Mouse (Mus musculus) cerebellum, adult 2 months (tissue): ENCODE data around the gene Dnajb8. TPM values are rescaled to one million over a fixed set of nuclear protein-coding genes. Genes with fewer than 3 reads are reported as not detected.

Experiments
- DNase-seq, 2 experiments: peaks; one replicate each; pipeline ENCODE4 v3.0.0; 2021
- H3K27ac ChIP-seq: fragments of 200-500 bp; 2 replicates; pipeline ENCODE4 v1.5.1; 2012; ENCODE audit warnings: low read length, control low read depth, inconsistent platforms; ENCODE audit not compliant: insufficient read depth
- H3K27me3 ChIP-seq: fragments of 200-500 bp; 2 replicates; pipeline ENCODE4 v1.6.1; 2012; ENCODE audit warnings: inconsistent platforms, mild to moderate bottlenecking, low read length, moderate library complexity; ENCODE audit not compliant: control insufficient read depth, insufficient read depth
- H3K4me1 ChIP-seq: fragments of 200-500 bp; 2 replicates; pipeline ENCODE4 v1.6.1; 2011; ENCODE audit warnings: low read length; ENCODE audit not compliant: control insufficient read depth, insufficient read depth
- H3K4me3 ChIP-seq: fragments of 200-500 bp; replicated peaks from 2 replicates; pipeline ENCODE3; 2011; ENCODE audit warnings: mild to moderate bottlenecking, low read depth, low read length, control low read depth; ENCODE audit not compliant: insufficient read depth
- CTCF ChIP-seq: fragments of 200-500 bp; IDR thresholded peaks from 2 replicates; pipeline ENCODE4 v1.5.1; 2011; ENCODE audit warnings: low read depth, mild to moderate bottlenecking, control low read depth, low read length, moderate library complexity, borderline replicate concordance; ENCODE audit not compliant: insufficient read depth
- POLR2A ChIP-seq: fragments of 200-500 bp; IDR thresholded peaks from 2 replicates; pipeline ENCODE4 v1.6.1; 2011; ENCODE audit warnings: low read length, control low read depth, borderline replicate concordance; ENCODE audit not compliant: insufficient read depth
- WGBS: fragments of 180-500 bp; shearing (Covaris S2); methylation state at CpG from one replicate; pipeline ENCODE4 v1.1.7; 2018; 5-methylcytosine and 5-hydroxymethylcytosine counted together
- polyA plus RNA-seq: library from polyadenylated mRNA; depleted of rRNA; stranded (reverse); fragments of >200 nt; gene quantifications from 2 replicates; pipeline ENCODE4 v1.2.3, GENCODE M21; 2012

Gene Dnajb8
- polyA plus RNA-seq, 1 experiment, result not detected

- WGBS, result 75% methylated on average over 6 of the region's 6 CpGs
- Histone ChIP-seq H3K4me3 (no peak overlapping the region), H3K27me3 (peaks cover 9% of the 10 kb centered on the region; the same call in 1 of the 2 replicates), H3K27ac (no peak overlapping the region), H3K4me1 (no peaks in the 10 kb centered on the region)
- TF ChIP-seq CTCF (no peak), POLR2A (no peak)
- no peak for DNase-seq
These were observed 31.1 kb upstream of the Dnajb8 start for GRCm38 (mm10) chr6:88191024-88191365.

GRCm38 (mm10) chr6:88191411-88192070 is 30.5 kb upstream of the Dnajb8 start:
- no peak for DNase-seq
- H3K4me1 ChIP-seq, result no peaks in the 10 kb centered on the region
- no peak overlapping the region for H3K4me3 ChIP-seq
- WGBS, result 49% methylated on average over 4 of the region's 4 CpGs
- peaks cover 9% of the 10 kb centered on the region; the same call in 1 of the 2 replicates for H3K27me3 ChIP-seq
- H3K27ac ChIP-seq, result no peak overlapping the region
- TF ChIP-seq POLR2A, result no peak
- TF ChIP-seq CTCF, result no peak

DNA sequence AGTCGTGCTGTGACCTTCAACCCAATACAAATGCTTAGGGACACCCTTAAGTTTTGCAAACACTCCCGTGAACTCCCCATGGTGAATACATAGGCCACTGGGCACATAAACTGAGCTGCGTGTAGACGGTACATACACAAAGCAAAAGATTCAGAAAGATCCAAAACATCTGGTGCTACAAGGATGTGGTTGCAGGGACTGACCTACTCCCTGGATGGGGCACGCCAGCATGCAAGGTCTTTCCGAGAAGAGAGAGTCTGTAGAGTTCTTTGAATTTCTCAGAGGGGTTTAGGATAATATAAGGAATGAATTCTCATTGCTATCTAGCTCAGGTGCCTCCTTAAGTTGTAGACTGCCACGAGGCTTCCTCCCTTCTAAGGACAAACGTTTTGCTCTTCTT is 29.3 kb upstream of the Dnajb8 start:
- no peak for TF ChIP-seq POLR2A
- no peak for TF ChIP-seq CTCF
- no peak for DNase-seq
- H3K27me3 ChIP-seq, result peaks cover 13% of the 10 kb centered on the region; the same call in 1 of the 2 replicates
- H3K4me3 ChIP-seq, result no peak overlapping the region
- H3K27ac ChIP-seq, result no peak overlapping the region
- WGBS, result 54% methylated on average over 8 of the region's 8 CpGs
- H3K4me1 ChIP-seq, result no peaks in the 10 kb centered on the region

DNA sequence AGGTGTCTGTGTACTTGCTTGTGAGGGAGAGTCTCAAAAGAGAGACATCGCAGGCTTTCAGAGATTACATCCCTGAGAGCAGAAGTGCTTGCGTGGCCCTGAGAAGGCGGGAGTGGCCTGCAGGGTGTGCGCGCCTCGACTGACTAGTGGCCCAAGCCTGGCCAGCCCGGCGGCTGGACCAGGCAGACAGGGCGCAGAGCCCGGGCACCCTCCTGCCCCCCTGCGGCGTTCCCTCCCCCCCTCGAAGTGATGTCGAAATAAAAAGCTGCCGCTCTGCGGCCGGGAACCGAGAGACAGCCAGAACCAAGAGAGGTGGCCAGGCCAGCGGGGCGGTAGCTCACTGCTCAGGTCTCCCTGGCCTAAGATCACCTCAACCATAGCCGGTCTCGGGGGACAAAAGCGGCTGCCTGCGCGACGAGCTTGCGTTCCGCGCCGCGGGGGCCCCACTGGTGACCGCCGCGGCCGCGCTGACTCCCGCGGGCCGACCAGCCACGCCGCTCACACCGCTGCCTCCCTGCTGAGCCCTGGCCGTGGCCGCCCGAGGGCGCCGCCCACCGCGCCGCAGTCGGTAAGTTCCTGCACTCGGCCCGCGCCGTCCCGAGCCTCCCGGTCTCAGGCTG is 28.5 kb upstream of the Dnajb8 start, which contains the start of gene Gata2:
Gene Gata2, plus strand, starts transcription at position 459 of the 620 bp plus-strand sequence.
- Histone ChIP-seq H3K4me1 (no peaks in the 10 kb centered on the region), H3K4me3 (no peak within 1 kb of the TSS), H3K27me3 (peaks cover 13% of the 10 kb centered on the region; the same call in 1 of the 2 replicates), H3K27ac (no peak within 1 kb of the TSS)
- WGBS, result 2% methylated on average over 55 of the region's 57 CpGs
- no peak for DNase-seq
- TF ChIP-seq CTCF, result no peak
- no peak for TF ChIP-seq POLR2A

DNA sequence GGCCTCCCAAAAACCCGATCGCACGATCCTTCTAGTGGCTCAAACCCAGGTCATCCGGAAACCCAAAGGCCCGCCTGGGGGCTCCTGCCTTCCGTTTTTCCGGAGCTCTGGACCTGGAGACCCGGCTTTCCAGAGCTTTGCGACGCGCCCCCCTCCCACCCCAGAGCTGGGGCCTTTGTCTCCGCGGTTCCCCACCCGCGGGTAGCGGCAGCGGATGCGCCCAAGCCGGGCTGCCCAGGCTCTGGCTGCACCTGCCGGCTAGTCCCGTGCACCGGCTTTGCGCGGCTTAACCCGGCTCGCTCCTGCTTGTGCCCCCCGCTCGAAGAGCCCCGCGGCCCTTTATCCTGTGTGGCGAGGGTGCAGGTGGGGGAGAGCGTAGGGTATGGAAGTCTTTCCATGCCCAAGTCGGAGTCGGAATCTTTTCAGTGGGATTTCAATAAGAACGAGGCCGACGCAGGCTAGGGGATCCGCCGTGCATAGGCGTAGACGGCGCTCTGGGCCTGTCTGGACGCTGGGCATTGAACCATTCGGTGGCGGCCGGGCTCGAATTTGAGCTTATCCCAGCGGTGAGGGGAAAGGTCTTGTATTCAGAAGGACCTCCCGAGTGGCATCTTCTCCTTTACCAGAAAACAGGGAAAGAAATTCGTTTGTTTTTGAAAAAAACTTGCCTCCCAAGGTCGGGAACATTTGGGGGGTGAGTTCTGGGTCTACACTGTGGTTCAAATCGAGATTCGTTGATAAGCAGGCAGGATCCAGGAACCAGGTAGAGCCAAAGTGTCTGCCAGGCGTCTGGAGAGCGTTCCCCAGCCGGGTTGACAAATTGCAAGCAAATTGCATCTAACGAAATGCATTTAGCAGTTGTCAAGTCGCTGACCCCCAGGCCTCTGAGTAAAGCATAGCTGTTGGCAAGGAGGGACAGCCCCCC is 27.8 kb upstream of the Dnajb8 start:
- 5% methylated on average over 57 of the region's 58 CpGs for WGBS
- no peak overlapping the region for H3K27ac ChIP-seq
- H3K4me3 ChIP-seq, result no peak overlapping the region

GRCm38 (mm10) chr6:88194978-88195325 is 27.1 kb upstream of the Dnajb8 start:
- no peak for TF ChIP-seq CTCF
- TF ChIP-seq POLR2A, result no peak
- Histone ChIP-seq H3K27me3 (peaks cover 12% of the 10 kb centered on the region; the same call in 1 of the 2 replicates), H3K27ac (no peak overlapping the region), H3K4me1 (peaks cover 4% of the 10 kb centered on the region; the same call in 1 of the 2 replicates), H3K4me3 (no peak overlapping the region)
- no peak for DNase-seq
- WGBS, result 18% methylated on average over 7 of the region's 7 CpGs

More for the DNA sequence above, 27.8 kb upstream of the Dnajb8 start:
- Histone ChIP-seq H3K4me1 (0 out of 2 replicates have a peak, but pooled peaks cover 1% of the 10 kb centered on the region), H3K27me3 (peaks cover 13% of the 10 kb centered on the region; the same call in 1 of the 2 replicates)
- no peak for DNase-seq
- TF ChIP-seq POLR2A (no peak), CTCF (no peak)

DNA sequence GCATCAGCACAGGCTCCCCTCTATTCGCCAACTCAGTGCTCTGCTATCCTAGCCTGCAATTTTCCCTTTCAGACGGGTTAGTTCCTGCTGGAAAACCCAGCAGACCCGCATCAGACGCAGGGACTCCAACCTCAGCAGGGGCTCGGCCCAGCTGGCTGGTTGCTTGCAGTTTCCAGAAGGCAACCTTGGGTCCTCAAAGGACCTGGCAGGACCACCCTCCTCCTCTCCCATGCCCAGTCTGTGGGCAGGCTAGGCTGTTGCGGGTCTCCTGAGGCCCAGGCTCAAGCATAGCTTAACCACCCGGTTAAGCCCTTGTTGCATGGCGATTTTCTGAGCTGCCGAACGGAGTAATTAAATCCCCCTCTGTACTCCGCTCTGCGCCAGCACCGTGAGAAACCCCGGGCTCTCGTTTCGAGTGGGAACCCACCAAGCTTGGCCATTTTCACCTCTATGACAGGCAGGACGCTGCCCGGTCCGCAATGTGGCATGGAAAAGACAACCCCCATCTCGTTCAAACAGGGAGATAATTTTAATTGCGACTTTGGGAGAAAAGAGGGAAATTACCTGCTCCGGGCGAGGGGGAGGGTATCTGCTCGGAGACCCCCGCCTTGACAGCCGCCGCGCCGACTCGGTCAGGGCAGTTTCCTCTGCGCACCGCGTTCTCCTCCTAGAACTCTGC is 25.9 kb upstream of the Dnajb8 start:
- Histone ChIP-seq H3K27ac (no peak overlapping the region), H3K4me1 (peaks cover 4% of the 10 kb centered on the region; the same call in 1 of the 2 replicates), H3K27me3 (peaks cover 12% of the 10 kb centered on the region; the same call in 1 of the 2 replicates), H3K4me3 (no peak overlapping the region)
- TF ChIP-seq POLR2A (no peak), CTCF (no peak)
- 6% methylated on average over 33 of the region's 33 CpGs for WGBS
- no peak for DNase-seq
